Mouse (Mus musculus): ENCODE data around the gene Trim59. TPM values are rescaled to one million over a fixed set of nuclear protein-coding genes. Genes with fewer than 3 reads are reported as not detected.

Gene Trim59
- polyA plus RNA-seq, 1 experiment from 2014 or later: 143 TPM

GRCm38 (mm10) chr3:69046509-69046908, 2.0 kb upstream of the Trim59 start:
- WGBS (ENCODE audit: insufficient replicate concordance): 17% methylated on average over 4 of the region's 4 CpGs
- Histone ChIP-seq H3K4me2 (ENCODE audit: low read depth, low read length) (peak overlapping the region; percentile 79), H3K4me3 (ENCODE audit: low read depth, low read length) (peak overlapping the region; percentile 79), H3K4me1 (ENCODE audit: control insufficient read depth, low read depth, low read length) (peaks cover 17% of the 10 kb centered on the region), H3K27ac (ENCODE audit: low read length) (peak overlapping the region; percentile 95), H3K27me3 (ENCODE audit: control insufficient read depth, insufficient read depth, low read depth, low read length) (no peaks in the 10 kb centered on the region), H3K9me3 (replicated peaks; ENCODE audit: control insufficient read depth, low read length) (no peaks in the 10 kb centered on the region), H3K36me3 (ENCODE audit: control insufficient read depth, insufficient read depth) (peaks cover 8% of the 10 kb centered on the region), H3K9ac (ENCODE audit: low read depth, low read length) (peak overlapping the region; percentile 94)
- no peak for ATAC-seq (ENCODE audit: low read depth)

- peak overlapping the region; percentile 79 for H3K4me2 ChIP-seq (ENCODE audit: low read depth, low read length)
- ATAC-seq (ENCODE audit: low read depth): no peak
- peak overlapping the region; percentile 95 for H3K27ac ChIP-seq (ENCODE audit: low read length)
- peaks cover 15% of the 10 kb centered on the region for H3K36me3 ChIP-seq (ENCODE audit: control insufficient read depth, insufficient read depth)
- 17% methylated on average over 13 of the region's 13 CpGs for WGBS (ENCODE audit: insufficient replicate concordance)
- H3K27me3 ChIP-seq (ENCODE audit: control insufficient read depth, insufficient read depth, low read depth, low read length): no peaks in the 10 kb centered on the region
- H3K9me3 ChIP-seq (replicated peaks; ENCODE audit: control insufficient read depth, low read length): no peaks in the 10 kb centered on the region
- H3K4me3 ChIP-seq (ENCODE audit: low read depth, low read length): peak overlapping the region; percentile 79
- H3K4me1 ChIP-seq (ENCODE audit: control insufficient read depth, low read depth, low read length): peaks cover 17% of the 10 kb centered on the region
- peak overlapping the region; percentile 94 for H3K9ac ChIP-seq (ENCODE audit: low read depth, low read length)
Measured at GRCm38 (mm10) chr3:69045750-69046149, 1.2 kb upstream of the Trim59 start.

DNA sequence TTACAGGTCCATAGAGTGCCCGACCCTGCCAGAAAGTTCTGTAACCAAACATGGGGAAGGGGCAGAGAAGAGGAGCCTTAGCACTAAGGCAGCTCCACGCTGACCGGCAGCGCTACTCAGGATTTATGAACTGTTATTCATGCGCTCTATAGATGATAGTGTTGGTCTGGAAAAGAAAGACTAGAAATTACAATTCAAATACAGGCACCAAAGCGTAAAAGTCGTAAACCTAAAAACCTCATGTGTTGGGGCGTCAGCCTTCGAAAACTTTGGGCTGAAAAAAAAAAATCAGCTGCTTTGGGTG, 797 bp upstream of the Trim59 start:
- Histone ChIP-seq H3K27ac (ENCODE audit: low read length) (peak overlapping the region; percentile 95), H3K36me3 (ENCODE audit: control insufficient read depth, insufficient read depth) (peaks cover 19% of the 10 kb centered on the region), H3K4me1 (ENCODE audit: control insufficient read depth, low read depth, low read length) (peaks cover 17% of the 10 kb centered on the region), H3K9ac (ENCODE audit: low read depth, low read length) (peak overlapping the region; percentile 94), H3K27me3 (ENCODE audit: control insufficient read depth, insufficient read depth, low read depth, low read length) (no peaks in the 10 kb centered on the region), H3K4me3 (ENCODE audit: low read depth, low read length) (peak overlapping the region; percentile 79), H3K4me2 (ENCODE audit: low read depth, low read length) (peak overlapping the region; percentile 79), H3K9me3 (replicated peaks; ENCODE audit: control insufficient read depth, low read length) (no peaks in the 10 kb centered on the region)
- ATAC-seq (ENCODE audit: low read depth): no peak
- 3% methylated on average over 9 of the region's 9 CpGs for WGBS (ENCODE audit: insufficient replicate concordance)

DNA sequence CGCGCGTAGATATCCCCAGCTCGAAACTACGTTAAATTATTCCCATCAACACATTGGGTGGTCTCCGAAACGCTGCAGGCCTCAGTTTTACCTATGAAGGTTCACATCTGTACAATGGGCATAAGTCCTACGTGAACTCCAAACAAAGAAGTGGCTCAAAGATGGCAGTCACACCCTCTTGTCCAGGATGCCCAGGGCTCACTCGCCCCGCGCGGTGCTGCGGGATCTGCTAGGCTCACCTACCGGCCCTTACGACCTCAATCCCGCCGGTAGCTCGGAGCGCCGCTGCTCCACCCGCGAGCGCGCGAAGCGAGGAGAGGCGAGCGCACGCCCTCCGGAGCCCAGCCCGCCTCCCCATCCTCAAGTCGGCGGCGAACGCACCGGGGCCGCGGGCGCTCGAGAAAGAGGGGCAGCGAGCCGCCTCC, 376 bp downstream of the Trim59 start:
- H3K36me3 ChIP-seq (ENCODE audit: control insufficient read depth, insufficient read depth): peaks cover 29% of the 10 kb centered on the region
- no peaks in the 10 kb centered on the region for H3K27me3 ChIP-seq (ENCODE audit: control insufficient read depth, insufficient read depth, low read depth, low read length)
- 0% methylated on average over 41 of the region's 42 CpGs for WGBS (ENCODE audit: insufficient replicate concordance)
- H3K9me3 ChIP-seq (replicated peaks; ENCODE audit: control insufficient read depth, low read length): no peaks in the 10 kb centered on the region
- ATAC-seq (ENCODE audit: low read depth): peak; percentile 57
- peak overlapping the region; percentile 95 for H3K27ac ChIP-seq (ENCODE audit: low read length)
- peak overlapping the region; percentile 79 for H3K4me2 ChIP-seq (ENCODE audit: low read depth, low read length)
- H3K9ac ChIP-seq (ENCODE audit: low read depth, low read length): peak overlapping the region; percentile 94
- H3K4me3 ChIP-seq (ENCODE audit: low read depth, low read length): peak overlapping the region; percentile 79
- peaks cover 21% of the 10 kb centered on the region for H3K4me1 ChIP-seq (ENCODE audit: control insufficient read depth, low read depth, low read length)

- Histone ChIP-seq H3K36me3 (ENCODE audit: control insufficient read depth, insufficient read depth) (peaks cover 47% of the 10 kb centered on the region), H3K27ac (ENCODE audit: low read length) (peak overlapping the region; percentile 18), H3K9ac (ENCODE audit: low read depth, low read length) (peak overlapping the region; percentile 55), H3K27me3 (ENCODE audit: control insufficient read depth, insufficient read depth, low read depth, low read length) (no peaks in the 10 kb centered on the region), H3K4me3 (ENCODE audit: low read depth, low read length) (peak overlapping the region; percentile 67), H3K4me1 (ENCODE audit: control insufficient read depth, low read depth, low read length) (peaks cover 14% of the 10 kb centered on the region), H3K9me3 (replicated peaks; ENCODE audit: control insufficient read depth, low read length) (no peaks in the 10 kb centered on the region), H3K4me2 (ENCODE audit: low read depth, low read length) (peak overlapping the region; percentile 62)
- no peak for ATAC-seq (ENCODE audit: low read depth)
- WGBS (ENCODE audit: insufficient replicate concordance): 42% methylated on average over 5 of the region's 5 CpGs
Measured at GRCm38 (mm10) chr3:69041298-69041697, 3.3 kb downstream of the Trim59 start.

- Histone ChIP-seq H3K36me3 (ENCODE audit: control insufficient read depth, insufficient read depth) (peaks cover 55% of the 10 kb centered on the region), H3K27me3 (ENCODE audit: control insufficient read depth, insufficient read depth, low read depth, low read length) (no peaks in the 10 kb centered on the region), H3K4me2 (ENCODE audit: low read depth, low read length) (peak overlapping the region; percentile 62), H3K4me3 (ENCODE audit: low read depth, low read length) (peak overlapping the region; percentile 67), H3K9ac (ENCODE audit: low read depth, low read length) (peak overlapping the region; percentile 51), H3K27ac (ENCODE audit: low read length) (peak overlapping the region; percentile 57), H3K4me1 (ENCODE audit: control insufficient read depth, low read depth, low read length) (peaks cover 7% of the 10 kb centered on the region), H3K9me3 (replicated peaks; ENCODE audit: control insufficient read depth, low read length) (no peaks in the 10 kb centered on the region)
- no peak for ATAC-seq (ENCODE audit: low read depth)
- 83% methylated on average over 2 of the region's 2 CpGs for WGBS (ENCODE audit: insufficient replicate concordance)
Measured at GRCm38 (mm10) chr3:69040105-69040504, 4.5 kb downstream of the Trim59 start.

DNA sequence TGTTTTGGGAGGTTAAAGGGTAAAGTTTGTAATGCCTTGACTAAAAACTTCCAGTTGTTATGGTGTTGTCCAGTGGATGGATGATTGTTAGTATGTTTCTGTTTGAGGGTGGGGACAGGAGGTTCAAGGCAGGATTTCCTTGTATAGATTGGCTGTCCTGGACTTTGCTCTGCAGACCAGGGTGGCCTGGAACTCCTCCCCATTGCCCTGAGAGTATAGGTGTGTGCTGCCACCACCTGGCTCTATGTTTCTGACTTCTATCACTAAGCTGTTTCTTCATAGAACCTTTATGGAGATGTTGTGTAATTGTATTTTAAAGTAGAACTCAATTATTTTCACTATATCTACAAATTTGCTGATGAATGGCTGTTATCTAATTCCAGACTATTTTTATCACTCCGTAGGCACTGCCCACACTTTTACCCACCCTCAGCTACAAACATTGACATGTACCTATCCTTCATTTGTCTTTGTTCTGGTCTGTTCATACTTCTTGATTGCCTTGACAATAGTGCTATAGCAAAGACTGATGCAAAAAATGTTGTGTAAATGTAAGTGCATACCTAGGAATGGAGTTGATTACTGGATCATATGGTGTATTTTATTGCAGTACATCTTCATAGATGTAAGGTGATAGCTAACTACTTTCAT, 18.3 kb downstream of the Trim59 start:
- Histone ChIP-seq H3K4me2 (ENCODE audit: low read depth, low read length) (no peak overlapping the region), H3K27me3 (ENCODE audit: control insufficient read depth, insufficient read depth, low read depth, low read length) (no peaks in the 10 kb centered on the region), H3K4me1 (ENCODE audit: control insufficient read depth, low read depth, low read length) (no peaks in the 10 kb centered on the region; the same call in 1 of the 2 replicates), H3K9ac (ENCODE audit: low read depth, low read length) (no peak overlapping the region), H3K27ac (ENCODE audit: low read length) (no peak overlapping the region), H3K4me3 (ENCODE audit: low read depth, low read length) (no peak overlapping the region), H3K9me3 (replicated peaks; ENCODE audit: control insufficient read depth, low read length) (no peaks in the 10 kb centered on the region), H3K36me3 (ENCODE audit: control insufficient read depth, insufficient read depth) (peaks cover 75% of the 10 kb centered on the region)
- ATAC-seq (ENCODE audit: low read depth): peak; percentile 67; the same call in 1 of the 2 replicates
- WGBS (ENCODE audit: insufficient replicate concordance): 90% methylated on average over 1 of the region's 1 CpGs

- H3K27ac ChIP-seq (ENCODE audit: low read length): no peak overlapping the region
- no peaks in the 10 kb centered on the region; the same call in 1 of the 2 replicates for H3K4me1 ChIP-seq (ENCODE audit: control insufficient read depth, low read depth, low read length)
- peaks cover 75% of the 10 kb centered on the region for H3K36me3 ChIP-seq (ENCODE audit: control insufficient read depth, insufficient read depth)
- no peaks in the 10 kb centered on the region for H3K27me3 ChIP-seq (ENCODE audit: control insufficient read depth, insufficient read depth, low read depth, low read length)
- H3K4me3 ChIP-seq (ENCODE audit: low read depth, low read length): no peak overlapping the region
- no peak overlapping the region for H3K9ac ChIP-seq (ENCODE audit: low read depth, low read length)
- no peak for ATAC-seq (ENCODE audit: low read depth)
- H3K9me3 ChIP-seq (replicated peaks; ENCODE audit: control insufficient read depth, low read length): no peaks in the 10 kb centered on the region
- H3K4me2 ChIP-seq (ENCODE audit: low read depth, low read length): no peak overlapping the region
Measured at GRCm38 (mm10) chr3:69020764-69021163, 23.8 kb downstream of the Trim59 start.

GRCm38 (mm10) chr3:69020285-69020684, 24.3 kb downstream of the Trim59 start:
- no peaks in the 10 kb centered on the region for H3K9me3 ChIP-seq (replicated peaks; ENCODE audit: control insufficient read depth, low read length)
- H3K4me1 ChIP-seq (ENCODE audit: control insufficient read depth, low read depth, low read length): no peaks in the 10 kb centered on the region; the same call in 1 of the 2 replicates
- WGBS (ENCODE audit: insufficient replicate concordance): 83% methylated on average over 2 of the region's 2 CpGs
- no peak overlapping the region for H3K4me2 ChIP-seq (ENCODE audit: low read depth, low read length)
- H3K4me3 ChIP-seq (ENCODE audit: low read depth, low read length): no peak overlapping the region
- H3K36me3 ChIP-seq (ENCODE audit: control insufficient read depth, insufficient read depth): peaks cover 72% of the 10 kb centered on the region
- ATAC-seq (ENCODE audit: low read depth): peak; percentile 50; the same call in 1 of the 2 replicates
- H3K27me3 ChIP-seq (ENCODE audit: control insufficient read depth, insufficient read depth, low read depth, low read length): no peaks in the 10 kb centered on the region
- no peak overlapping the region for H3K27ac ChIP-seq (ENCODE audit: low read length)
- H3K9ac ChIP-seq (ENCODE audit: low read depth, low read length): no peak overlapping the region
